Mouse (Mus musculus) stomach, embryonic 14.5 days (tissue): Measurements from ENCODE around the gene Nom1. TPM values are rescaled to one million over a fixed set of nuclear protein-coding genes. Genes with fewer than 3 reads are reported as not detected.

Experiments
- ATAC-seq: fragments of 200-750 bp; cut with Nextera tagmentation; 2 replicates; pipeline ENCODE4 v1.8.0; 2017; ENCODE audit warnings: low read depth, moderate TSS enrichment; ENCODE audit not compliant: insufficient number of reproducible peaks, insufficient read depth, low FRiP score
- H3K27ac ChIP-seq: fragments of 300-500 bp; sonication (generic); 2 replicates; pipeline ENCODE4 v1.5.1; 2014; ENCODE audit warnings: mild to moderate bottlenecking, low read length, moderate library complexity, mixed read lengths
- H3K27me3 ChIP-seq: fragments of 300-500 bp; sonication (generic); 2 replicates; pipeline ENCODE4 v1.6.1; 2014; ENCODE audit warnings: low read length, control low read depth, mixed read lengths; ENCODE audit not compliant: control insufficient read depth, insufficient read depth
- H3K36me3 ChIP-seq: fragments of 300-500 bp; sonication (generic); 2 replicates; pipeline ENCODE4 v1.6.1; 2014; ENCODE audit warnings: mild to moderate bottlenecking, control low read depth, low read length, moderate library complexity, mixed read lengths; ENCODE audit not compliant: control insufficient read depth, insufficient read depth
- H3K4me1 ChIP-seq: fragments of 300-500 bp; sonication (generic); 2 replicates; pipeline ENCODE4 v1.6.1; 2014; ENCODE audit warnings: low read length, control low read depth, mixed read lengths; ENCODE audit not compliant: control insufficient read depth, insufficient read depth
- H3K4me2 ChIP-seq: fragments of 300-500 bp; sonication (generic); replicated peaks from 2 replicates; pipeline ENCODE4 v1.6.1; 2014; ENCODE audit warnings: low read depth, low read length, control low read depth
- H3K4me3 ChIP-seq: fragments of 300-500 bp; sonication (generic); 2 replicates; pipeline ENCODE4 v1.5.1; 2014; ENCODE audit warnings: low read depth, low read length, control low read depth
- H3K9ac ChIP-seq: fragments of 300-500 bp; sonication (generic); replicated peaks from 2 replicates; pipeline ENCODE4 v1.6.1; 2014; ENCODE audit warnings: low read depth, mild to moderate bottlenecking, control low read depth, low read length, moderate library complexity, mixed read lengths
- H3K9me3 ChIP-seq: fragments of 300-500 bp; sonication (generic); 2 replicates; pipeline ENCODE4 v1.6.1; 2016; ENCODE audit warnings: low read depth, low read length, control low read depth; ENCODE audit not compliant: control insufficient read depth
- WGBS: fragments of 180-500 bp; shearing (Covaris S2); extraction: QIAGEN DNeasy Blood & Tissue Kit; methylation state at CpG from one replicate; pipeline ENCODE4 v1.1.7; 2014; 5-methylcytosine and 5-hydroxymethylcytosine counted together
- polyA plus RNA-seq: library from polyadenylated mRNA; unstranded; fragments of >200 nt; fragmentation: Nextera tagmentation; extraction: Ambion mirVana; gene quantifications from 2 replicates; pipeline ENCODE4 v1.2.1, GENCODE M21; 2014

The Nom1 gene
- polyA plus RNA-seq, 1 experiment from 2014 or later = 19.0 TPM

- Histone ChIP-seq H3K36me3 (no peaks in the 10 kb centered on the region), H3K4me3 (no peak overlapping the region), H3K27me3 (peaks cover 53% of the 10 kb centered on the region), H3K4me1 (no peaks in the 10 kb centered on the region), H3K9me3 (no peaks in the 10 kb centered on the region), H3K27ac (no peak overlapping the region), H3K9ac (no peak overlapping the region), H3K4me2 (no peak overlapping the region)
- no peak for ATAC-seq
- WGBS = 12% methylated on average over 4 of the region's 4 CpGs
These were observed 49.3 kb downstream of the Nom1 start for GRCm38 (mm10) chr5:29483801-29484200.

- Histone ChIP-seq H3K4me1 (no peaks in the 10 kb centered on the region), H3K36me3 (no peaks in the 10 kb centered on the region), H3K4me3 (no peak overlapping the region), H3K4me2 (no peak overlapping the region; the same call in 1 of the 2 replicates), H3K9me3 (no peaks in the 10 kb centered on the region), H3K27me3 (peaks cover 58% of the 10 kb centered on the region), H3K9ac (no peak overlapping the region), H3K27ac (no peak overlapping the region)
- ATAC-seq = 0 out of 2 replicates have a peak, but pooled peaks have one; percentile 24
- 5% methylated on average over 38 of the region's 38 CpGs for WGBS
These were observed 50.8 kb downstream of the Nom1 start for GRCm38 (mm10) chr5:29484965-29485940.

- Histone ChIP-seq H3K4me2 (no peak overlapping the region), H3K27me3 (peaks cover 59% of the 10 kb centered on the region), H3K9ac (no peak overlapping the region), H3K27ac (no peak overlapping the region), H3K4me1 (no peaks in the 10 kb centered on the region), H3K4me3 (no peak overlapping the region), H3K9me3 (no peaks in the 10 kb centered on the region), H3K36me3 (no peaks in the 10 kb centered on the region)
- 4% methylated on average over 10 of the region's 10 CpGs for WGBS
- no peak for ATAC-seq
These were observed 51.5 kb downstream of the Nom1 start for GRCm38 (mm10) chr5:29485941-29486320.

GRCm38 (mm10) chr5:29487321-29487720, 52.9 kb downstream of the Nom1 start:
- Histone ChIP-seq H3K4me3 (no peak overlapping the region), H3K27ac (no peak overlapping the region), H3K9me3 (no peaks in the 10 kb centered on the region), H3K36me3 (no peaks in the 10 kb centered on the region), H3K9ac (no peak overlapping the region), H3K4me2 (no peak overlapping the region), H3K27me3 (peaks cover 52% of the 10 kb centered on the region), H3K4me1 (no peaks in the 10 kb centered on the region)
- 27% methylated on average over 13 of the region's 13 CpGs for WGBS
- no peak for ATAC-seq

- Histone ChIP-seq H3K27ac (no peak overlapping the region), H3K4me3 (no peak overlapping the region), H3K9me3 (no peaks in the 10 kb centered on the region), H3K4me1 (no peaks in the 10 kb centered on the region), H3K9ac (no peak overlapping the region), H3K4me2 (no peak overlapping the region), H3K27me3 (no peaks in the 10 kb centered on the region), H3K36me3 (no peaks in the 10 kb centered on the region)
- ATAC-seq = peak; percentile 76
- 41% methylated on average over 3 of the region's 3 CpGs for WGBS
These were observed 72.5 kb downstream of the Nom1 start for GRCm38 (mm10) chr5:29507013-29507412.

Other genes starting within 250 kb of the Nom1 start
- 10.0 and 10.8 TPM in 2 replicates for gene Rnf32, start 238.7 kb upstream of the Nom1 start, polyA plus RNA-seq
- 12.9 and 14.2 TPM in 2 replicates for gene Lmbr1, start 56.3 kb upstream of the Nom1 start, polyA plus RNA-seq
- gene Mnx1, start 43.8 kb downstream of the Nom1 start, polyA plus RNA-seq = 3.0 and 4.8 TPM in 2 replicates
- gene Ube3c, start 134.6 kb downstream of the Nom1 start, polyA plus RNA-seq = 22.4 and 24.3 TPM in 2 replicates